Mouse (Mus musculus): Measurements from ENCODE around the gene Sntg2. TPM values are rescaled to one million over a fixed set of nuclear protein-coding genes. Genes with fewer than 3 reads are reported as not detected.

Gene Sntg2
- total RNA-seq, 2 experiments from 2014 or later: not detected

DNA sequence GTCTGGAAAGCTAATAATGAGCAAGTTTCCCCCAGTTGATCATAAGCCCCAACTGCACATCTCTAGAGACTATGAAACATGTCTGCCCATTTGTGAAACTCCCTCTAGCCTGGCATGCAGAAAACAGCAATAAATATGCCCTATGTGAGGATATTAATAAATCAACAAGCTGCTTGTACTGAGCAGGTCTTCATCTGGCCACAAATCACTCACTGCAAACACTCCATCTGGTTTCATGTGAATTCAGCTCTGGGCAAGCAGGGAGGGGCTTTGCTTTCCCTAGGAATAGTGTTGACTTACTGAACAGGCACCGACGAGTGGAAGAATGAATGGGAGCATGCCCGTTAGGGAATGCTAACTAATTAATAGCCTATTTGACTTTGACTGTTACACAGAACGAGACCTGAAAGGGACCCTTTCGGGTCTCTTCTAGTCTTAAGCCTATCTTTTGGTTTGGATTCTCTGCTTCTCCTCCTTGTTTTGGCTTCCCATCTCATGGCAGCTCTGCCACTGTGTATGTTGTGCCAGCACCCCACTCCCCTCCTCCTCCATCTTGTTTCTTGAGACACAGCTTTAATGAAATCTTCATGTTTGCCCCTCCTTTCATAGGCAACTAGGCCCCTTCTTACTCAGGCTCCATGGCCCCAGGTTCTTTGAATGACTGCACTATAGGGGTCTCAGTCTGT is 86.1 kb downstream of the Sntg2 start:
- ATAC-seq (replicated peaks; ENCODE audit: low FRiP score, poor library complexity, severe bottlenecking): no peak

GRCm38 (mm10) chr12:30283741-30284140 is 89.4 kb downstream of the Sntg2 start:
- ATAC-seq (replicated peaks; ENCODE audit: low FRiP score, poor library complexity, severe bottlenecking): no peak

DNA sequence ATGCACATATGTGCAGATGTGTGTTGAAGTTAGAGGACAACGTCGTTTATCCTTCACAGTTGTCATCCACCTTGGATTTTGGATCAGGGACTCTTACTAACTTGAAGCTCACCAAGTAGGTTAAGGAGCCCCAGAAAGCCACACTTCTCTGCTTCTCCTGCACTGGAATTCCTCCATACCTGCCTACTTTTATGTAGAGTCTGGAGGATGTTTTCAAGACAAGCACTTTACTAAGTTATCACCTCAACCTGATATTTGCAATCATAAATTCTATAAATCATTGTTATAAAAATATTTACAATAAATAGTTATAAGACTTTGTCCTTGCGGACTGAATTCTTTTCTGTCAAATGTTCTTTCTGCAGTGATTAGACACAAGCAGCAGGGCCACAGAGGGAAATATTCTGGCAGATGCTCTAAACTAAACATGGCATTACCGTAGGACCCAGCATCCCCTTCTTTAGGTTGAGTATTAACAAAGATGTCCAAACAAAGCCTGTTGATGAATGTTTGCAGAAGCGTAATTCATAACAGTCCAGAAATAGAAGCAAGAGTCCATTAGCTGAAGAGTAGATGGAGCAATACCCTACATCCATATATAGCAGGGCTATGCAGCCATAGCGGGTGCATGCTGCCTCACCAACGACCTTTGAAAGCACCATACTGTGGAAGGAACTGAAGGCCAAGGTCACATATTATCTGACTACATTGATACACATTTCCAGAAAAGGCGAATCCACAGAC is 100.8 kb downstream of the Sntg2 start:
- no peak for ATAC-seq (replicated peaks; ENCODE audit: low FRiP score, poor library complexity, severe bottlenecking)

GRCm38 (mm10) chr12:30264206-30264605 is 109.0 kb downstream of the Sntg2 start:
- no peak for ATAC-seq (replicated peaks; ENCODE audit: low FRiP score, poor library complexity, severe bottlenecking)

DNA sequence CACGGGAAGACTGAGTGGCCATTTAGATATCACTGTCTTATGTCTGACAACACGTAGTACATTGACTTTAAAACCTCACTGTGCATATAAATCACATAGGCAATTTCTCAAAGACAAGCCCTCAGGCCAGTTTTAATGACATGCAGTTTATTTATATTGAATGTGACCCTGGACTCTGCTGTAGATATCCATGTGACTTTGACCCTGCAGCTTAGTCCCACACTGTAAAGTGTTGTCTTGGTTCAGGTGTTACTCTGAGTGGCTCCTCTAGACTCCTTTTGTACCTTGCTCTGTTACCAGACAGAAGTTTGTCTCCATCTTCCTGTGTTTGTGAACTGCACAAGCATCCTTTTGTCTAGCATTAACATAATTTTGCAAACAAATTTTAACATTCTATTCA is 112.0 kb downstream of the Sntg2 start:
- ATAC-seq (replicated peaks; ENCODE audit: low FRiP score, poor library complexity, severe bottlenecking): no peak

DNA sequence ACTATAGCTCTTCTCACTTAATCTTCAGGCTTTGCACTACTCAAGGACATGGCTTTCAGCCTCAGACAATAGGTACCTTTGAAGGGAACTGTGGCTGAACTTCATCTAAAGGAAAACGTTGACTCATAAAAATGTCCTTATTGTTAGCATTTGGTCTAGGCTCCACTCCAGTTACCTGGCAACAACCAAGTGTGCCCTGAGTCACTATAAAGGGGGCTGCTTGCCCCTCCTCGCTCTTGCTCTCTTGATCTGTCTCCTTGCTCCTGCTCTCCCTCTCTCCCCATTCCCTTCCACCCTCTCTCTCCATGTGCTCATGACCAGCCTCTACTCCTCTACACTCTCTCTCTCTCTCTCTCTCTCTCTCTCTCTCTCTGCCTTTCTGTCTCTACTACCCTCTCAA is 114.5 kb downstream of the Sntg2 start:
- no peak for ATAC-seq (replicated peaks; ENCODE audit: low FRiP score, poor library complexity, severe bottlenecking)

- ATAC-seq (replicated peaks; ENCODE audit: low FRiP score, poor library complexity, severe bottlenecking): no peak
These were observed 115.5 kb downstream of the Sntg2 start for GRCm38 (mm10) chr12:30257664-30258063.

DNA sequence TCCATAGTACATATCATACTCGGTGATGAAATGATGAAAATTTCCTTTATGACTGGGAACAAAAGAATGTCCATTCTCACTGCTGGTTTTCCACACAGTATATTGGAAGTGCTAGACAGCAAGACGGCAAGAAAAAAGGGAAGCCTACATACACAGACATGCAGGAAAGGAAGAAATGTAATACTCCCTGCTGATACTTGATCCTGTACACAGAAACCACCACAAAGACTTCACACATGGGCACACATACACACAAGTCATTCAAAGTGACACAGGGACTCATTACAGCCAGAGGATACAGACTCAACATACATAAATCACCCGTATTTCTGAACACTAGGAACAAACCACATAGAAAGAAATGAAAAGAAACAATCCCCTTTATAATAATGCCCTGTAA is 117.0 kb downstream of the Sntg2 start:
- ATAC-seq (replicated peaks; ENCODE audit: low FRiP score, poor library complexity, severe bottlenecking): no peak

- ATAC-seq (replicated peaks; ENCODE audit: low FRiP score, poor library complexity, severe bottlenecking): no peak
These were observed 118.6 kb downstream of the Sntg2 start for GRCm38 (mm10) chr12:30254581-30254980.

GRCm38 (mm10) chr12:30252381-30252780 is 120.8 kb downstream of the Sntg2 start:
- ATAC-seq (replicated peaks; ENCODE audit: low FRiP score, poor library complexity, severe bottlenecking): no peak

DNA sequence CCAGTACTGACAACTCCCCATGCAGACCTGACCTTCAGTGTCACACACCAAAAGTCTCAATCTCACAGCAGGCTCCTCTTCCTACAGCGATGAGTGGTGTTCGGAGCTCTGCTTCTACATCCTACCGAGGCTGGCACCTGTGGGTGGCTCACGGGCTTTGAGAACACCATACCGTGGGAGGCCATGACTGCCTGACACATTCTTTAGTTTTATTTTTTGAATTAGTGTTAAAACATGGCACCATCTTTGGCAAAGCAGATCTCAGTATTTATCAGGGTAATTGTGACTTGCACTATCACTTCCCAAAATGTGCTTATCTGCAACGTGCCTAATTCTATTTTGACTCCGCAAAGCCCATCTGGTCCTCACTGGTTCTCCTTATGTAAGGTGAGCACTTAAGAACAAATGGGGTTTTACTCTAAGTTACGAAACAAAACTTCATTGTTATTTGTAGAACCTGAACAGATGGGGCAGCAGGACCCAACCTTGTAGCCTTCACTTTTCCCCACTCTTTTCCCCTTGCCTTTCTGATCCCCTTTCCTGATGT is 121.8 kb downstream of the Sntg2 start:
- no peak for ATAC-seq (replicated peaks; ENCODE audit: low FRiP score, poor library complexity, severe bottlenecking)

GRCm38 (mm10) chr12:30249068-30249467 is 124.1 kb downstream of the Sntg2 start:
- no peak for ATAC-seq (replicated peaks; ENCODE audit: low FRiP score, poor library complexity, severe bottlenecking)

DNA sequence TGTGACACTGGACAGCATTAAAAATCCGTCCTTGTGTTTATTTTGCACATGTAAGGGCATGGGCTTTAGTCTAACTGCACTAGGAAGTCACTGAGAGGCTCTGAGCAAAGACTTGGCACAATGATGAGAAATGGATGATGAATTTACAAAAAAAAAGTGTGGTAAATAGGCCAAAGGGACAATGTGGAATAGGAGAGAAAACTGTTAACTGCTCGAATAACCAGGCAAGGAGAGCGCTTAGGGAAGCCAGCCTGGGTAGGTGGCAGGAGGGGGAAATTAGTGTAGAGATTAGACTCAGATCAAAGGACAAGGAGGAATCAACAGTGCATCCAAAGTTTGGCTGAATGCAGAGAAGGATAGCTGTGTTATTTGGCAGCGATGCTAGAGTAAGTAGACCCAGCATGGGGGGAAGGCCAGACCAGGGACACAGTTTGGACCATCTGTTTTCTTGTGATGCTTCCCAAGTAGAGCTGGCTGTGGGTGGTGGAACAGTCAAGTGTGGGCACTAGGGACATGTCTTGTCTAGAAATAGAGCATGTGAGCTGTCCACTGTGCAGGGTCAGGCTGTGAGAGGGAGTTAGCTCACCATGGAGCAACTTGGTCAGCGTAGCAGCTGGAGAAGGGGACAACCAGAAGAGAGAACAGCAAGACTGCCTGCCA is 126.8 kb downstream of the Sntg2 start:
- ATAC-seq (replicated peaks; ENCODE audit: low FRiP score, poor library complexity, severe bottlenecking): no peak

- no peak for ATAC-seq (replicated peaks; ENCODE audit: low FRiP score, poor library complexity, severe bottlenecking)
These were observed 129.0 kb downstream of the Sntg2 start for GRCm38 (mm10) chr12:30244194-30244593.

DNA sequence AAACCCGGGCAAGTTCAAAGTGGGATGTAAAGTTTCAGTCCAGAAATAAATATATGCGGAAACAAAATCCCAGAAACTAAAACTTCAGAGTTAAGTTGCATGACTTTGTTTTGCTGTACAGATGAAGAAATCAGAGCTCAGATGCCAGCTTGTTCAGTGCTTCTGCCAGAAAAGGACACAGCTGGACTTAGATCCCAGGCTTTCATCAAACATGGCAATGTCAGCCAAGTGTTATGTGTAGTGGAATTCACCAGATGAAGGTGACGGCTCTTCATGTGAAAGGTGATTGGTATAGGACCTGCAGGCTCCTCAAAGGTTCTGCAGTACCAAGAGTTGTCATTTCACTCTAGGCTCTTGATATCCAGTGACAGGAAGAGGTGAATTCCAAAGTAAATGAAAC is 132.3 kb downstream of the Sntg2 start:
- no peak for ATAC-seq (replicated peaks; ENCODE audit: low FRiP score, poor library complexity, severe bottlenecking)

GRCm38 (mm10) chr12:30234940-30235339 is 138.2 kb downstream of the Sntg2 start:
- ATAC-seq (replicated peaks; ENCODE audit: low FRiP score, poor library complexity, severe bottlenecking): no peak

GRCm38 (mm10) chr12:30228004-30228403 is 145.2 kb downstream of the Sntg2 start:
- ATAC-seq (replicated peaks; ENCODE audit: low FRiP score, poor library complexity, severe bottlenecking): no peak

DNA sequence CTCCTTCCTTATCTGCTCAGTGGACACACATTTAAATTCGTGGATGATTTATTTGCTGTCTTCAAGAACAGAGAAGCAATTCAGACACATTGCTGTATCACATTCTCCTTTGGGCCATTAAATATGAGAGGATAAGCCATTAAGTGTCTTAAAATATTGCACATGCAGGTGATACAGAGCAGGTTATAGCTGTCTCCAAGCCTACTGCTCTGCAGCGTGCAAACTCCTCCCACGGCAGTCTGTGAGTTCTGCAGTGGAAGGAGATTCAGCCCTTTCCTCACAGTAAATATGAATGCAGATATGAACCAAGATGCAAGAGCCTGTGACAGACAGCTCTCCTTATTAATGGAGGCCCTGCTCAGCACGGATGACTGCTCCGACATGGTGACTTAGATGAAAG is 146.9 kb downstream of the Sntg2 start:
- ATAC-seq (replicated peaks; ENCODE audit: low FRiP score, poor library complexity, severe bottlenecking): no peak

DNA sequence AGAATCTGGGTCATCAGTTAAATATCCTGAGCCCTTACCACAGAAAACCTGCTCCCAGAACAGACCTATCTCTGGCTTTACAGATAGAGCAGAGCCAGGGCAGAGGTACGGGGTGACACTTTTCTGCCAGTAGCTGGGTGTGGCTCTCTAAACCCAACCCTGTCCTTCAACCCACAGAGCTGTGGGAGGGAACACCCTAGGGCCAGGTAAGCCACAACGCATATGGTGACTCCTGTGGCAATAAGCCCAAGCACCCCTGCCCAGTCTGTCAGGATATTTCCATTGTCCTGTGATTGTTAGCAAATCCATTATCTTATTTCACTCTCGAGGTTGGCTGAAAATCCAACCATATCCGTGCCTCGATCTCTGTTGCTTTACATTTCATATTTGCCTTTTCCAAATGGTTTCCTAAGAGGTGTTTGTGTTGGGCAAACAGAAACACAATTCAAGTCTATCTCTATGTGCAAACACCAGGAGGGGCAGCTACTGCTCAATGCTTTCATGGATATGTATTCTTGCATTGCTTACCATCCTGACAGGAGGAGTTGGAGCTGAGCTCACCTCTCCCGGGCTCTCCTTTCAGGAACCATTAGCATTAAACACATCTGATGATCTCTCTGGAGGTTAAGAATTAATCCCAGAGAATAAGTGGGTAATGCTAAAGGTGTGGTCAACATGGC is 156.3 kb downstream of the Sntg2 start:
- no peak for ATAC-seq (replicated peaks; ENCODE audit: low FRiP score, poor library complexity, severe bottlenecking)

DNA sequence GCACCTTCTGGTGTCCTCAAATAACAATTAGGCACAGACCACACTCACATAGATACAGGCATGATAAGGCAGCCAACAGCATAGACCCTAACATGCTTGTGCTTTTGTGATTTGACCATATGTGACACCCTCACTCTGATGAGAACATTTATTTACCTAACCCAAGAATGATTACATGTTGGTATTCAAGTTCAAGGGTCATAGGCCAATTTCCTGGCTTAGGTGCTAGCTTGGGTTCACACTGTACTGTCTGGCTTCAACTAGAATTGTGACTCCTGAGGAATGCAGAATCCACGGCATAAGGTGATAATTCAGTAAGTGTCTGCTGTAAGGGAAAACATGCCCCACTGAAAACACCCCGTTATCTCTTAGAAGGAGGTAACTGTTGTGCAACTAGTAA is 158.4 kb downstream of the Sntg2 start:
- ATAC-seq (replicated peaks; ENCODE audit: low FRiP score, poor library complexity, severe bottlenecking): no peak
